Mouse (Mus musculus) kidney, adult 2 months (tissue): Measurements from ENCODE around the gene Plxdc1. TPM values are rescaled to one million over a fixed set of nuclear protein-coding genes. Genes with fewer than 3 reads are reported as not detected.

Source experiments
- DNase-seq: peaks from one replicate; pipeline ENCODE4 v3.0.0; 2021
- H3K27ac ChIP-seq: fragments of 200-500 bp; 2 replicates; pipeline ENCODE4 v1.5.1; 2012; ENCODE audit warnings: low read depth, low read length, control low read depth, inconsistent platforms; ENCODE audit not compliant: insufficient read depth
- H3K27me3 ChIP-seq: fragments of 200-500 bp; replicated peaks from 2 replicates; pipeline ENCODE4 v1.6.1; 2012; ENCODE audit warnings: mild to moderate bottlenecking, moderate library complexity, low read length, inconsistent platforms; ENCODE audit not compliant: control insufficient read depth, insufficient read depth
- H3K36me3 ChIP-seq: fragments of 200-500 bp; 2 replicates; pipeline ENCODE4 v1.6.1; 2012; ENCODE audit warnings: mild to moderate bottlenecking, moderate library complexity, low read length, inconsistent platforms; ENCODE audit not compliant: control insufficient read depth, insufficient read depth
- H3K4me1 ChIP-seq: fragments of 200-500 bp; 2 replicates; pipeline ENCODE4 v1.6.1; 2011; ENCODE audit warnings: low read length; ENCODE audit not compliant: control insufficient read depth, insufficient read depth
- H3K4me3 ChIP-seq: fragments of 200-500 bp; 2 replicates; pipeline ENCODE4 v1.5.1; 2011; ENCODE audit warnings: mild to moderate bottlenecking, low read depth, low read length, control low read depth; ENCODE audit not compliant: insufficient read depth
- CTCF ChIP-seq: fragments of 200-500 bp; conservative IDR thresholded peaks from 2 replicates; pipeline ENCODE4 v1.5.1; 2011; ENCODE audit warnings: low read depth, mild to moderate bottlenecking, control low read depth, low read length, moderate library complexity, mixed read lengths; ENCODE audit not compliant: insufficient read depth, insufficient read length
- POLR2A ChIP-seq: fragments of 200-500 bp; IDR thresholded peaks from one replicate; pipeline ENCODE4 v1.6.1; 2011; ENCODE audit warnings: low read depth, low read length, control low read depth
- WGBS: fragments of 180-500 bp; shearing (Covaris S2); methylation state at CpG from one replicate; pipeline ENCODE4 v1.1.7; 2018; 5-methylcytosine and 5-hydroxymethylcytosine counted together
- polyA plus RNA-seq: library from polyadenylated mRNA; depleted of rRNA; stranded (reverse); fragments of >200 nt; gene quantifications from 2 replicates; pipeline ENCODE4 v1.2.3, GENCODE M21; 2012

Gene Plxdc1
- polyA plus RNA-seq, 1 experiment: 1.0 TPM

- no peaks in the 10 kb centered on the region for H3K27me3 ChIP-seq
- no peak overlapping the region for H3K27ac ChIP-seq
- TF ChIP-seq CTCF: no peak
- TF ChIP-seq POLR2A: no peak
- H3K4me1 ChIP-seq: no peaks in the 10 kb centered on the region
- H3K36me3 ChIP-seq: no peaks in the 10 kb centered on the region
- 70% methylated on average over 9 of the region's 9 CpGs for WGBS
- DNase-seq: no peak
- no peak overlapping the region for H3K4me3 ChIP-seq
These were observed 79.3 kb downstream of the Plxdc1 start for GRCm38 (mm10) chr11:97906905-97907304.

GRCm38 (mm10) chr11:97905941-97906340, 80.3 kb downstream of the Plxdc1 start:
- no peaks in the 10 kb centered on the region for H3K27me3 ChIP-seq
- DNase-seq: no peak
- no peaks in the 10 kb centered on the region for H3K4me1 ChIP-seq
- no peaks in the 10 kb centered on the region for H3K36me3 ChIP-seq
- H3K4me3 ChIP-seq: no peak overlapping the region
- H3K27ac ChIP-seq: no peak overlapping the region
- TF ChIP-seq POLR2A (no peak), CTCF (no peak)
- 81% methylated on average over 2 of the region's 2 CpGs for WGBS

GRCm38 (mm10) chr11:97905540-97905939, 80.7 kb downstream of the Plxdc1 start:
- Histone ChIP-seq H3K27me3 (no peaks in the 10 kb centered on the region), H3K27ac (no peak overlapping the region), H3K36me3 (no peaks in the 10 kb centered on the region), H3K4me3 (no peak overlapping the region), H3K4me1 (no peaks in the 10 kb centered on the region)
- 95% methylated on average over 2 of the region's 2 CpGs for WGBS
- no peak for DNase-seq
- TF ChIP-seq POLR2A: no peak
- TF ChIP-seq CTCF: no peak

GRCm38 (mm10) chr11:97904801-97905200, 81.4 kb downstream of the Plxdc1 start:
- H3K27ac ChIP-seq: no peak overlapping the region
- TF ChIP-seq POLR2A: no peak
- TF ChIP-seq CTCF: no peak
- no peaks in the 10 kb centered on the region for H3K36me3 ChIP-seq
- H3K4me3 ChIP-seq: no peak overlapping the region
- peak; percentile 43 for DNase-seq
- 42% methylated on average over 13 of the region's 13 CpGs for WGBS
- H3K27me3 ChIP-seq: no peaks in the 10 kb centered on the region
- H3K4me1 ChIP-seq: no peaks in the 10 kb centered on the region

GRCm38 (mm10) chr11:97901806-97902205, 84.4 kb downstream of the Plxdc1 start:
- H3K27ac ChIP-seq: no peak overlapping the region
- H3K4me1 ChIP-seq: no peaks in the 10 kb centered on the region
- no peaks in the 10 kb centered on the region for H3K36me3 ChIP-seq
- no peak overlapping the region for H3K4me3 ChIP-seq
- 70% methylated on average over 6 of the region's 6 CpGs for WGBS
- no peak for TF ChIP-seq POLR2A
- no peak for TF ChIP-seq CTCF
- no peaks in the 10 kb centered on the region for H3K27me3 ChIP-seq
- DNase-seq: no peak

- 0% methylated on average over 2 of the region's 2 CpGs for WGBS
- TF ChIP-seq POLR2A (no peak), CTCF (peak; percentile 92)
- Histone ChIP-seq H3K27ac (peak overlapping the region; percentile 27; the same call in 1 of the 2 replicates), H3K36me3 (no peaks in the 10 kb centered on the region), H3K4me3 (no peak overlapping the region), H3K27me3 (no peaks in the 10 kb centered on the region), H3K4me1 (no peaks in the 10 kb centered on the region)
- DNase-seq: peak; percentile 93
These were observed 86.4 kb downstream of the Plxdc1 start for GRCm38 (mm10) chr11:97899822-97900221.

GRCm38 (mm10) chr11:97897568-97898185, 88.6 kb downstream of the Plxdc1 start:
- 81% methylated on average over 3 of the region's 3 CpGs for WGBS

GRCm38 (mm10) chr11:97896655-97897054, 89.6 kb downstream of the Plxdc1 start:
- Histone ChIP-seq H3K4me1 (no peaks in the 10 kb centered on the region), H3K36me3 (no peaks in the 10 kb centered on the region), H3K27me3 (no peaks in the 10 kb centered on the region), H3K27ac (no peak overlapping the region), H3K4me3 (no peak overlapping the region)
- TF ChIP-seq CTCF: no peak
- TF ChIP-seq POLR2A: no peak
- WGBS: 71% methylated on average over 4 of the region's 4 CpGs
- DNase-seq: no peak

More at GRCm38 (mm10) chr11:97897568-97898185, 88.6 kb downstream of the Plxdc1 start:
- H3K36me3 ChIP-seq: no peaks in the 10 kb centered on the region
- H3K4me3 ChIP-seq: no peak overlapping the region
- no peak for TF ChIP-seq POLR2A
- TF ChIP-seq CTCF: no peak
- H3K27me3 ChIP-seq: no peaks in the 10 kb centered on the region
- no peak overlapping the region for H3K27ac ChIP-seq
- no peaks in the 10 kb centered on the region for H3K4me1 ChIP-seq
- DNase-seq: no peak
